Mouse (Mus musculus) common myeloid progenitor, adult 5-6 weeks (primary cell): ENCODE data around the gene Mcu. TPM values are rescaled to one million over a fixed set of nuclear protein-coding genes. Genes with fewer than 3 reads are reported as not detected.

ENCODE experiments used
- ATAC-seq: replicated peaks from 2 replicates; pipeline ENCODE4 v1.8.0; 2016; ENCODE audit warnings: low read depth, mild to moderate bottlenecking, moderate TSS enrichment, inconsistent platforms; ENCODE audit not compliant: poor library complexity, severe bottlenecking
- total RNA-seq: library from RNA; stranded (forward); fragments of 200-1000, 187-1606 nt; gene quantifications from 2 replicates; pipeline ENCODE4 v1.2.3, GENCODE M21; 2017

The Mcu gene
- total RNA-seq, 1 experiment from 2014 or later, result 25.4 TPM

DNA sequence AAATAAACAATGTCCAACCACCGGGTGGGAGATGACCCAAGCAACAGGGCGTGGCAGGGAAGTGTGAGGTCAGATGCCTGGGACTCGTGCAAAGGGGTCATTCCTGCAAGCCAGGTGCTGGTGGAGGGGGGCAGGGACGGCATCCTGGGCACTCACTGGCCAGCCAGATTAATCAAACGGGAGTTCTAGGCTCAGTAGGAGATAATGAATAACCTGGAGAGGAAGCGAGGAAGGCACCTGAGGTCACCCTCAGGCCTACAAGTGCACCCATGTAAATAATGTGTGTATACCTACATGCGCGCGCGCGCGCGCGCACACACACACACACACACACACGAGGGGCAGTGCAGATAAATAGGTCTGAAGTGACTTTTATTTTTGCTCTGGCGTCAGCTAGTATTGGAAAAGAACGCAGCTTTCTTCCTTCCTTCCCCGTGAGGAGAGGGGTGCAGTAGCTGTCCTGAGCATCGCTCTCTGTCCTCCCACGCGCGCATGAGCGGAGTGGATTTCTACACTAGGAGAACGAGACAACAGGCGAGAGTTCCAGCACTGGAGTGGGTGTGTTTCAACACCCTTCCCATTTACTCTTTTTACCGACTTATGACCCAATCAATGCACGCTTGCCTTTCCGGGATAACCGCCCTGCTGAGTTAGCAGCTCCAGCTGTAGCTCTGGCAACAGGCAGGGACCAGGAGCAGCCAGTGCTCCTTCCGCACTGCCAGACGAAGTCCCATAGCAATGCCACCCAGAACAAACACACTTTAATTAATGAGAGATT lies 112.9 kb downstream of the Mcu start:
- no peak for ATAC-seq

DNA sequence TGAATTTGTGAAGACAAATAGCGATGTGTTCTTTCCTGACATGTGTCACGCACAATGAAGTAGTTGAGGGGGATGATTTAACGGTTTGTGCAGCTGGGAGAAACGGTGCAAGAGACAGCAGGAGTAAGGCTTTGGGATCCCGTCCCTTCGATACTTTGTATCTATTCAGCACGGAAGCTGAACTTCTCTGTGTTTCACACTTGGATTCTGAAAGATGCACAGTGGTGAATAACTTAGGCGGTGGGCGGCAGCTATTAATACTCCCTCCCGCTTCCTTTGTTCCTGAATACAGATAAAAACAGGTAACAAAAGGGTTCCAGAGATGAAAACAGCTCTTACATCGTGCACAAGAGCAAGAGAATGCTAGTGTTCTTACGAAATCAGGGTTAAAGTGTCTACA lies 114.1 kb downstream of the Mcu start:
- ATAC-seq, result no peak

DNA sequence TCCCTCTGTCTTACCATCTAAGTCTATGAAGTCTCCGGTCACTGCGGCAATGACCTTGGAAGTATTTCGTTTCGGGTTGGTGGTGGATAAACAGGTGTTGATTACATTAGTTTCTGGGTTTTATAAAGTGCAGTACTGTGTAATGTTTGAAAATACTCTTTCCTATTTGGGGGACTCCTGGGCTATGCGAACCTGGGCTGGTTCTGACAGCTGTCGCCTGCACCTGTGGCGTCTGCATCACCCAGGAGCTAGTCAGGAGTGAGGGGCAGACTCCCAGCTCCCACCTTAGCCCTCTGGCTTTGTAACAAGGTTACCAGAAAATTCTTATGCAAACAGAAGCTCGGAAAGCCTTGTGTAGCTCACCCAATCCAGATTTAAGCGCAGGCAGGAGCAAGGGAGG lies 114.7 kb downstream of the Mcu start:
- no peak for ATAC-seq

GRCm38 (mm10) chr10:59500225-59500624 lies 116.3 kb downstream of the Mcu start:
- ATAC-seq, result no peak

DNA sequence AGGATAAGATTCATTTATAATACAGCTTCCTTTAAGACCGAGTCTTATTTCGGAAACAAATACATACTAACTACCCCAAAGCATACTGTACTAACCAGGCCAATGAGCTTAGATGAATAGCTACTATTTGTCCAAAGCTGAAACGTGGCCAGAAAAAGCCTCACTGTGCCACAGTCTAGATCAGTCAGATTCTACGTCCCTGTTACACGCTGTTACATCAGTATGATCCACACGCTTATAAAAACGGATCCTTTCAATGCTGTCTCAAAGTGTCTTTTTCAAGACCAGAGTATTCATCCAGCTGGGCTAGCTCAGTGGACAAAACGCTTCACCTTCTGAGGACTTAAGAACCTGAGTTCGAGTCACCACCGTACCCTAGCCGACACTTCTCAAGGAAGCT lies 119.5 kb downstream of the Mcu start:
- no peak for ATAC-seq

GRCm38 (mm10) chr10:59494917-59495316 lies 121.6 kb downstream of the Mcu start:
- ATAC-seq, result no peak

GRCm38 (mm10) chr10:59494044-59494443 lies 122.4 kb downstream of the Mcu start:
- ATAC-seq, result peak; percentile 76

DNA sequence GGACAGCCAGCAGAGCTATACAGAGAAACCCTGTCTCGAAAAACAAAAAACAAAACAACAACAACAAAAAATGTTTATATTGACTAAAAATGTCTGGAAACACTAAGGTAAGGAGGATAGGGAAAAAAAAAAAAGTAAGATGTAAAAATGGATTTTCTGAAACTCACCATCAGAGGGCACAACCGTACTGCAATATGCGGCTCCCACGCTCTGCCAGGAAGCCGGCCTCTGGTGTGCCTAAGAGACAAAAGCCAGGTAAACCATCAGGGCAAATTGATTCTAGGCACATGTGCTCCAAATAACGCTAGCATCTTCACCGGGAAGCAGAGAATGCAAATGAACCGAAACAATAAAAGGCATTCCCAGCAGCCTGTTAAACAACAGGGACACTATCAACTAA lies 125.6 kb downstream of the Mcu start:
- ATAC-seq, result no peak

DNA sequence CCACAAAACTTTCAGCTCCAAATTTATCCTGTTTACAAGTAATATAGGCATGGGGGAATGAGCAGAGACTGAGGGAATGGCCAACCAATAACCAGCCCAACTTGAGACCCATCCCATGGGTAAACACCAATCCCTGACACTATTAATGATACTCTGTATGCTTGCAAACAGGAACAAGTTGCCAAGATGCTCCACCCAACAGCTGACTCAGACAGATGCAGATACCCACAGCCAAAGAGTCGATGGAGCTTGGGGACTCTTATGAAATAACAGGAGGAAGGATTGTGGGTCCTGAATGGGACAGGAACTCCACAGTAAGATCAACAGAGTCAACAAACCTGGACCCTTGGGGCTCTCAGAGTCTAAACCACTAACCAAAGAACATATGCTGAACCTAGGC lies 127.1 kb downstream of the Mcu start:
- ATAC-seq, result no peak

GRCm38 (mm10) chr10:59487351-59487750 lies 129.1 kb downstream of the Mcu start:
- no peak for ATAC-seq

DNA sequence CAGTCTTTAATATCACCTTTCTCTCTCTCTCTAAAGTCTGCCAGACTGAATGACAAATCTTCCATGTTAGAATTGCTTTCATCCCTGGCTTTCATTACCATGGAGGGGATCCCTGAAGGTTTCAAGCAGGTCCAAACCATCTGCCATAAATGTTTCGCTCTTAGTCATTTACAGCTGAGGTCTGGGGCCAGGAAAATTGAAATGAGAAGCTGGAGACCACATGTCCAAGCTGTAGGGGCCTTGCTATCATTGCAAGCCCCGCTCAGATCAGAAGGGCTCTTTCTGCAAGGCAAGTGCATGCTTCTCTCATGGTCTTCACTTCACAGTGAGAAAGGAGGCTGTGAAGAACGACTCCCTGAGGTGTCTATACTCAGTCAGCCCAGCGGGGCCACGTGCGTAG lies 132.2 kb downstream of the Mcu start:
- ATAC-seq, result no peak

DNA sequence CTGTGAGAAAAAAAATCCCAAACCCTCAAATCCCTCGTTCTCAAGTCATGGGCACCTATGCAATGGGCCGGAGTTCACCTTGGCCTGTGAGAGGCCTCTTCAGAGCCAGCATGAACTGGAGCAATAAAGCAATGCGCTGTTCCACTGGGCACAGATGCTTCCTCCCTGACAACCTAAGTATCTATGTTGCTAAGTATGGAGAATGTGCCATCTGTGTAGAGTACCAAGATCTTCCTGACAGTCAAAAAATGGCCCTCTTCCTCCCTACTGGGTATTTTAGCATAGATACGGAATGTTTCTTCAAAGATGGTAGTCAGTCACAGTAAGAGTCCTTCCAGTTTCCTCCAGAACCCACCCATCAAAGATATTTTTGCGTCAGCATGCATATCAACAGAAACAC lies 135.1 kb downstream of the Mcu start:
- no peak for ATAC-seq

- ATAC-seq, result no peak
These were observed 146.0 kb downstream of the Mcu start for GRCm38 (mm10) chr10:59470451-59470850.

GRCm38 (mm10) chr10:59467297-59467696 lies 149.2 kb downstream of the Mcu start:
- no peak for ATAC-seq

- ATAC-seq, result no peak
These were observed 149.9 kb downstream of the Mcu start for GRCm38 (mm10) chr10:59466626-59467025.

- ATAC-seq, result no peak
These were observed 150.9 kb downstream of the Mcu start for GRCm38 (mm10) chr10:59465546-59465945.

DNA sequence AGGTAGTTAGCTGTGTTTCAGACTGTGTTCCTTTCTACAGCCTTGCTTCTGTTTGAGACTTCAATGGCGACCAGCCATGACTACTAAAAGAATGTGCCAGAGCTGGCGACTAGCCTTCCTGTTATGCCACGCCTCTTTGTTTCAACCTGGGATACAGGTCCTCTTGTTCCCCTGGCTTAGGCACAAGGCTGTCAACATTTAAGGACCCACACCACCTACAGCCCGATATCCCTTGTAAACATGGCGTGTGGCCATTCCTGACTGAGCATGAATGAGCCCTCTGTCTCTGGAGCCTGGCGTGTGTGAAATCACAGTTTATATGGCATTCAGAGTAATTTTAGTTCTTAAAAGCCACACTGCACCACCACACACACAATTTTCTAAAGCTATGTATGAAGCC lies 154.2 kb downstream of the Mcu start:
- no peak for ATAC-seq

DNA sequence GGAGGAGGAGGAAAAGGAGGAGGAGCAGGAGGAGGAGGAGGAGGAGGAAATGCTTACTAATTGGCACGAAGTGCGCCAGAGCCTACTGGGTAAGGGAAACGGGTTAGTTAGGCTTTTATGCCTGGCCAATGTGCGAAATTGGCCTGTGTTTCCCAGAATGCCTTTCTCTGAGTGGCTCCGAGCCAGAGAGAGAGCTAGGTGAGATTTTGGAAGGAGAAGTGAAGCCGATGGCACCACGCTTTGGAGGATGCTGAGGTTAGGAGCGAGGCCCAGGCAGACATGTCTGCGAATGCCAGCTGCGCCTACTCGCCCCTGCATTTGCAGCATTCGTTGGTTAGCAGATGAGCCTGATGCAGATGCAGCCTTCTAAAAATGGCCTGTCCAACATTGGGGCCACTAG lies 156.7 kb downstream of the Mcu start:
- no peak for ATAC-seq

- no peak for ATAC-seq
These were observed 161.9 kb downstream of the Mcu start for GRCm38 (mm10) chr10:59454631-59455030.

DNA sequence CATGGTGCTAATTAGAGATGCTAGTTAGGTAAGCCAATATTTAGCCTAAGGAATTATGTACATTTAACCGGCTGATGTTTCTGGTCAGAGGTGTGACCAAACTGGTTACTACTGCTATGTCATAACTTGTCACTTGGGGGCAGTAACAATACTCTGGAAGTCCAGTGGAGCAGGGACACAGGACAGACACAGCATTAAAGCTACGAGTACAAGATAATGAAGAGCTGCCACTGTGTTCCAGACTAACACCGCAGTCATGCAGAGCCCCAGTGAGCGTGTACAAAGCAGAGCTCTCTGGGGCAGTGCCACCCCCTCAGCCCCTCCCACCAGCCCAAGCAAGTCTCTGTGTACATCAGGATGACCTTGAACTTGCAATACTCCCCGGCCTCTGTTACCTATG lies 164.7 kb downstream of the Mcu start:
- peak; percentile 85 for ATAC-seq

DNA sequence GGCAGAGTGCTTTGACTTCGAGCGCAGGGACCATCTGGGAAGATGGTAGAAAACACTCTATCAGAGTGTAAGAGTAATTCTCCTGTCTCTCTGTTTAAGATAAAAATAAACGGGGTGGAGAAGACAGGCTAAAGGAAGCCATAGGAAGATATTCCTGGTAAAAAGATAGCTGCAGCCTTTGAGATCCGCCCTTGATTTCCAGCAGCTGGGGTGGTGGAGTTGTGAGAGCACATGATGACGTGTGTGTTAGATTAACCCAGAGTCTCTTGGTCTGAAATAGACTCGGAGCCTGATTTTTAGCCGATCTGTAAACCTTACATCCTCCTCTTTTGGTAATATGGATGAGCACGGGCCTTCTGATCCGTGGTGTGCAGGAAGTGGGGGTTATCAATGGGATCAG lies 168.9 kb downstream of the Mcu start:
- ATAC-seq, result no peak

GRCm38 (mm10) chr10:59446911-59447437 lies 169.5 kb downstream of the Mcu start:
- ATAC-seq, result no peak
